Mouse (Mus musculus): ENCODE measurements around the gene Prkrip1. TPM values are rescaled to one million over a fixed set of nuclear protein-coding genes. Genes with fewer than 3 reads are reported as not detected.

Prkrip1 gene
- total RNA-seq, 2 experiments from 2014 or later, result 24.4 to 25.6 TPM

Other genes starting within 250 kb of the Prkrip1 start
- 1 to 10 TPM in 1 of 2 experiments, under 1 TPM in 1; 0.43 to 1.4 TPM for gene Ssc4d, start 224.4 kb downstream of the Prkrip1 start, total RNA-seq (2021)
- gene Zp3, start 218.9 kb downstream of the Prkrip1 start, total RNA-seq (2021), result not detected
- gene Dtx2, start 204.2 kb downstream of the Prkrip1 start, total RNA-seq (2021), result 10 to 100 TPM in 1 of 2 experiments, 1 to 10 TPM in 1; 9.5 to 10.7 TPM
- gene Upk3b, start 160.5 kb downstream of the Prkrip1 start, total RNA-seq (2021), result 10 to 100 TPM; 18.0 to 32.2 TPM
- gene Upk3bl, start 144.5 kb downstream of the Prkrip1 start, total RNA-seq (2021), result not detected
- 1 to 10 TPM; 5.5 to 6.3 TPM for gene Rasa4, start 115.0 kb downstream of the Prkrip1 start, total RNA-seq (2021)
- 10 to 100 TPM; 63.9 to 80.0 TPM for gene Polr2j, start 82.3 kb downstream of the Prkrip1 start, total RNA-seq (2021)
- gene Lrwd1, start 62.9 kb downstream of the Prkrip1 start, total RNA-seq (2021), result 1 to 10 TPM; 7.0 to 7.7 TPM
- gene Alkbh4, start 62.8 kb downstream of the Prkrip1 start, total RNA-seq (2021), result 1 to 10 TPM; 6.1 to 7.1 TPM
- gene Orai2, start 28.2 kb downstream of the Prkrip1 start, total RNA-seq (2021), result 1 to 10 TPM; 2.7 to 3.8 TPM
- gene Sh2b2, start 47.6 kb upstream of the Prkrip1 start, total RNA-seq (2021), result 1 to 10 TPM; 2.0 to 3.3 TPM

Data from heart, postnatal 10 days (tissue).